Mouse (Mus musculus) midbrain, embryonic 13.5 days (tissue): ENCODE results near the gene Utp4. TPM values are rescaled to one million over a fixed set of nuclear protein-coding genes. Genes with fewer than 3 reads are reported as not detected.

Experiments used
- ATAC-seq: fragments of 200-750 bp; cut with Nextera tagmentation; 2 replicates; pipeline ENCODE4 v1.8.0; 2017; ENCODE audit warnings: mild to moderate bottlenecking, moderate TSS enrichment, moderate library complexity
- H3K27ac ChIP-seq: fragments of 300-500 bp; sonication (generic); 2 replicates; pipeline ENCODE4 v1.5.1; 2015; ENCODE audit warnings: inconsistent platforms, mild to moderate bottlenecking, moderate library complexity
- H3K27me3 ChIP-seq: fragments of 300-500 bp; sonication (generic); 2 replicates; pipeline ENCODE4 v1.6.1; 2015; ENCODE audit warnings: mild to moderate bottlenecking, inconsistent platforms
- H3K36me3 ChIP-seq: fragments of 300-500 bp; sonication (generic); 2 replicates; pipeline ENCODE4 v1.6.1; 2015; ENCODE audit warnings: mild to moderate bottlenecking, inconsistent platforms
- H3K4me1 ChIP-seq: fragments of 300-500 bp; sonication (generic); replicated peaks from 2 replicates; pipeline ENCODE4 v1.6.1; 2015; ENCODE audit warnings: inconsistent platforms
- H3K4me2 ChIP-seq: fragments of 300-500 bp; sonication (generic); replicated peaks from 2 replicates; pipeline ENCODE4 v1.6.1; 2015; ENCODE audit warnings: moderate library complexity, mild to moderate bottlenecking, inconsistent platforms
- H3K4me3 ChIP-seq: fragments of 300-500 bp; sonication (generic); replicated peaks from 2 replicates; pipeline ENCODE4 v1.5.1; 2015; ENCODE audit warnings: mild to moderate bottlenecking, inconsistent platforms
- H3K9ac ChIP-seq: fragments of 300-500 bp; sonication (generic); replicated peaks from 2 replicates; pipeline ENCODE4 v1.6.1; 2015; ENCODE audit warnings: mild to moderate bottlenecking, inconsistent platforms
- H3K9me3 ChIP-seq: fragments of 300-500 bp; sonication (generic); 2 replicates; pipeline ENCODE4 v1.6.1; 2016; ENCODE audit warnings: mild to moderate bottlenecking, inconsistent platforms
- WGBS: fragments of 180-500 bp; shearing (Covaris S2); methylation state at CpG from one replicate; pipeline ENCODE4 v1.1.7; 2015; 5-methylcytosine and 5-hydroxymethylcytosine counted together
- polyA plus RNA-seq: library from polyadenylated mRNA; unstranded; fragments of >200 nt; fragmentation: Nextera tagmentation; extraction: Ambion mirVana; gene quantifications from 2 replicates; pipeline ENCODE4 v1.2.1, GENCODE M21; 2015

The Utp4 gene
- 44.9 and 48.1 TPM in 2 replicates for polyA plus RNA-seq

GRCm38 (mm10) chr8:106893481-106894156 lies at the start of gene Utp4:
Gene Utp4, plus strand, starts transcription at chr8:106893636.
- Histone ChIP-seq H3K27ac (peak within 1 kb of the TSS; percentile 94), H3K36me3 (peaks cover 25% of the 10 kb centered on the region), H3K4me1 (peaks cover 36% of the 10 kb centered on the region), H3K27me3 (no peaks in the 10 kb centered on the region), H3K4me3 (peak within 1 kb of the TSS; percentile 92), H3K4me2 (peak within 1 kb of the TSS; percentile 81), H3K9me3 (no peaks in the 10 kb centered on the region), H3K9ac (peak within 1 kb of the TSS; percentile 93)
- under 1% methylated on average over 49 of the region's 63 CpGs for WGBS
- ATAC-seq, result peak; percentile 97

GRCm38 (mm10) chr8:106850034-106850433 lies 43.4 kb upstream of the Utp4 start:
- 94% methylated on average over 10 of the region's 10 CpGs for WGBS
- H3K27ac ChIP-seq, result no peak overlapping the region
- H3K4me3 ChIP-seq, result no peak overlapping the region

GRCm38 (mm10) chr8:106854534-106855241 lies 38.7 kb upstream of the Utp4 start:
- Histone ChIP-seq H3K27ac (no peak overlapping the region), H3K36me3 (no peaks in the 10 kb centered on the region; the same call in 1 of the 2 replicates), H3K27me3 (no peaks in the 10 kb centered on the region), H3K9ac (no peak overlapping the region), H3K4me1 (no peaks in the 10 kb centered on the region), H3K4me3 (no peak overlapping the region), H3K4me2 (no peak overlapping the region), H3K9me3 (no peaks in the 10 kb centered on the region)
- 50% methylated on average over 8 of the region's 8 CpGs for WGBS
- no peak for ATAC-seq

More at GRCm38 (mm10) chr8:106850034-106850433, 43.4 kb upstream of the Utp4 start:
- Histone ChIP-seq H3K4me1 (no peaks in the 10 kb centered on the region), H3K36me3 (no peaks in the 10 kb centered on the region; the same call in 1 of the 2 replicates), H3K9me3 (no peaks in the 10 kb centered on the region), H3K4me2 (no peak overlapping the region), H3K27me3 (no peaks in the 10 kb centered on the region), H3K9ac (no peak overlapping the region)
- ATAC-seq, result no peak

DNA sequence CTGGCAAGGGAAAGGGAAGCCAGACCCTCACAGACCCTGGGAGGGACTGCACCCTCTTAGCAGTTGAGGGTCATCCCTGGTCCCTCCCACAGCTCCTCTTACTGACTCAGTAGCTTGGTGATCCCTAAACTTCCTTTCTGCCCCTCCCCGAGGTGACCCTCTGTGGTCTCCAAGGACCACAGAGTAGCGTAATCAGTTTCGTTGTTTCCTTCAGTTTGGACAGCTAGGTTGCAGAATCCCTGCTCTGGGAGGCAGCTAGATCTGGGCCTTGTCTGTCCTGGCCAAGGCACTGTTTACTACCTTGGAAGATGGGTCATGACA lies 38.2 kb upstream of the Utp4 start:
- 86% methylated on average over 3 of the region's 3 CpGs for WGBS
- no peaks in the 10 kb centered on the region for H3K9me3 ChIP-seq
- H3K4me3 ChIP-seq, result no peak overlapping the region
- H3K9ac ChIP-seq, result no peak overlapping the region
- ATAC-seq, result no peak
- H3K27ac ChIP-seq, result no peak overlapping the region
- H3K4me1 ChIP-seq, result no peaks in the 10 kb centered on the region
- H3K27me3 ChIP-seq, result no peaks in the 10 kb centered on the region
- no peaks in the 10 kb centered on the region; the same call in 1 of the 2 replicates for H3K36me3 ChIP-seq
- no peak overlapping the region for H3K4me2 ChIP-seq

DNA sequence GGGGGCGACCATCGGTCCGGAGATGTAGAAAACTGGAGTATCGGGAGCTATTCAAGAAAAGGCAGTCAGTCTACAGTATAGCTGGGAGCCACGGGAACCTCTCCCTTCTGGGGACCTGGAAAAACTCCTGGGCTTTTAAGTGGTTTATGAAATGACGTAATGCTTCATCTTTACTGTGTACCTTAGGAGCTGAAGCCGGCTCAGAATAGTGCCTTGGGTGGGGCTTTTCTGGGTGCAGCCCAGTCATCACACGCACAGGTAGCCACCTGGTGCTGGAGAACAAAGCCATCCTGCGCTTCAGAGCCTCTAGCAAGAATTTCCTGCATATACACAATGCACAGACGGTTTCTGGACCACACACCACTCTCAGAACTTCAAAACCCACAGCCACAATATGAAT lies 30.6 kb upstream of the Utp4 start:
- no peaks in the 10 kb centered on the region for H3K27me3 ChIP-seq
- no peaks in the 10 kb centered on the region for H3K9me3 ChIP-seq
- H3K27ac ChIP-seq, result no peak overlapping the region
- WGBS, result 87% methylated on average over 10 of the region's 10 CpGs
- no peaks in the 10 kb centered on the region for H3K36me3 ChIP-seq
- H3K4me1 ChIP-seq, result no peaks in the 10 kb centered on the region
- no peak overlapping the region for H3K4me2 ChIP-seq
- H3K9ac ChIP-seq, result no peak overlapping the region
- no peak overlapping the region for H3K4me3 ChIP-seq
- no peak for ATAC-seq

DNA sequence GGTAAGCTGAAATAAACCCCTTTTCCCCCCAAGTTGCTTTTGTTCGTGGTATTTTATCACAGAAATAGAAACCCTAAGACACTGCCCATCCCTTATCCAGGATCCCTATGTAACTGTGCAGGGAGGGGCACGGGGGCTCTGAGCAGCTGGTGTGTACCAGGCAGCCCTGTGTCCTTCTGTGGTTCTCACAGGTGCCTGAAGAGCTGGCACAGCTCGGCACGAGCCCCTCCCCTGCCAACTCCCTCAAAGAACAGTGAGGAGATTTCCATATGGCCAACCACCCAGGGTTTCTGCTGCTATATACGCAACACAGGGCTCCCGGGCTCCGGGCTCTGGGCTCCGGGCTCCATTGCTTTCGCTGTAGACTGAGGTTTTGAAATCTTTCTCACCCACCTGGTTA lies 28.1 kb upstream of the Utp4 start:
- Histone ChIP-seq H3K9ac (no peak overlapping the region), H3K4me1 (peaks cover 6% of the 10 kb centered on the region), H3K4me2 (no peak overlapping the region), H3K9me3 (no peaks in the 10 kb centered on the region), H3K4me3 (no peak overlapping the region), H3K27ac (no peak overlapping the region), H3K27me3 (peaks cover 23% of the 10 kb centered on the region), H3K36me3 (no peaks in the 10 kb centered on the region)
- 82% methylated on average over 9 of the region's 9 CpGs for WGBS
- ATAC-seq, result no peak

GRCm38 (mm10) chr8:106870051-106870450 lies 23.4 kb upstream of the Utp4 start, which contains the start of gene Has3:
Gene Has3, plus strand, starts transcription at chr8:106870242.
- Histone ChIP-seq H3K27me3 (peaks cover 55% of the 10 kb centered on the region), H3K9me3 (no peaks in the 10 kb centered on the region), H3K36me3 (peaks cover 9% of the 10 kb centered on the region), H3K9ac (peak within 1 kb of the TSS; percentile 78), H3K27ac (peak within 1 kb of the TSS; percentile 65), H3K4me3 (peak within 1 kb of the TSS; percentile 54), H3K4me2 (peak within 1 kb of the TSS; percentile 94), H3K4me1 (peaks cover 36% of the 10 kb centered on the region)
- ATAC-seq, result no peak
- 1% methylated on average over 18 of the region's 18 CpGs for WGBS

DNA sequence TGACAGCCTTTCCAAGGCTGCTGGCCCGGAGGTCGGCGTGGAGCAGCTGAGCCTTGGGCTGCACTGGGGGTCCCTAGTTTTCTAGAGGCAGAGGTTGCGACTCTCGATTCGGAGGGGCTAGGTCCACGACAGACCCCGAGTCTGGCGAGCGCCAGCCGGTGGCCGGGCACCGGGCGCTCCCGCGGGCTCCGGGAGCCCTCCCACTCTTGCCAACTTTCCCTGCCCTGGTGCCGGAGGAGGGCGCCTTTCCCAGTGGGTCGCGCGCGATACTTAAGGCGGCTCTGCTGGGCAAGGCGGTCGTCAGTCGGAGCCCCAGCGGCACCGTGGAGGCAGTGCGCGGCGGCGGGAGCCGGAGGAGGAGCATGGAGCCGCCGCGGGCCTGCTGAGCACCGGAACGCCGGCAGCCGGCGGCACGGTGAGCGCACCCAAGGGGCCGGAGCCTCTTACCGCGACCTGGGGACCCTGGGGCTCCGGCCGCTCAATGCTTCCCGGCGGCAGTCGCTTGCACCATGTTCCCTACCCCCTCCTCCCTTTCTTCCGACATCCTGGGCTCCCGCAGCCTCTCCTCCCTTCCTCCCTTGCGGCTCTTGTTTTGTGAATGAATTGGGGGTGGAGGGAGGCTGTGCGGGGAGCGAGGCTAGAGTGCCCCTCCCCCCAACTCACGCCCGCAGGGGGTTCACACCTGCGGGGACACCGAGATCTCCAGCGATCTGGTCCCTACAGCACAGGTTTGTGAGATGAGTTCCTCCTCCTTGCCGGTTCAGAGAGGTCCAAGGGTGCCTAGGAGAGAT lies 22.7 kb upstream of the Utp4 start:
- Histone ChIP-seq H3K27me3 (peaks cover 55% of the 10 kb centered on the region), H3K4me1 (peaks cover 36% of the 10 kb centered on the region), H3K9me3 (no peaks in the 10 kb centered on the region), H3K9ac (peak overlapping the region; percentile 78), H3K36me3 (peaks cover 9% of the 10 kb centered on the region), H3K27ac (peak overlapping the region; percentile 65), H3K4me2 (peak overlapping the region; percentile 94), H3K4me3 (peak overlapping the region; percentile 54)
- WGBS, result under 1% methylated on average over 56 of the region's 63 CpGs
- peak; percentile 84 for ATAC-seq

DNA sequence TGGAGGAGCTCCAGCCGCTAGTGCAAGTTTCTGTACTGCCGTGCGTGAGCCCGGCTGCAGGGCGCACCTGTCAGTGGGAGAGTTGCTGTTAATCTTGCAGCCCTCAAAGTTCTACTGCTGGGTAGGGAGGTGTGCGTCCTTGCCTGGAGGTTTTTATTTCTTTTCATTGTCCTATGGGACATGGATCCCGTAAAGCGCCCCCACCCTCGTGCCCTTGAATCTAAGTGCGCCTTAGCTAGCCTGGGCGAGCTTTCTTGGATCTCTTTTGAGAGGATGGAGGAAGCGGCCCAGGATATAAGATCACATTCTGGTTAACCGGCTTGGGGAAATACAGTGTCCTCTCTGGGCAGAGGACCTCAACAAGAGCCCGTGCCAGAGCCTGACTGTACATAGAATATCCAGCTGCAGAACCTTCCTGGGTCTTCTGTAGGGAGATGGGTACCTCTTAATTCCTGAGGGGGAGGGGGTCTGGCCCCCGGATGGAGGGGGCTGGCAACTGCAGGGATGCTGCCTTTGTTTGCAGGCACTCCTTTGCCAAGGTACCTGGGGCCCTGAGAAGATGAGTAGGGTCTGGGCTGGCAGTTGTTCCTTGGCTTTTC lies 22.0 kb upstream of the Utp4 start:
- H3K4me1 ChIP-seq, result peaks cover 36% of the 10 kb centered on the region
- H3K9ac ChIP-seq, result peak overlapping the region; percentile 78
- H3K27ac ChIP-seq, result peak overlapping the region; percentile 65
- peak overlapping the region; percentile 94 for H3K4me2 ChIP-seq
- H3K27me3 ChIP-seq, result peaks cover 55% of the 10 kb centered on the region
- peak; percentile 41 for ATAC-seq
- peak overlapping the region; percentile 54 for H3K4me3 ChIP-seq
- peaks cover 12% of the 10 kb centered on the region for H3K36me3 ChIP-seq
- no peaks in the 10 kb centered on the region for H3K9me3 ChIP-seq
- WGBS, result under 1% methylated on average over 15 of the region's 15 CpGs

- Histone ChIP-seq H3K4me1 (peaks cover 36% of the 10 kb centered on the region), H3K4me2 (peak overlapping the region; percentile 94), H3K9ac (peak overlapping the region; percentile 78), H3K4me3 (peak overlapping the region; percentile 54), H3K9me3 (no peaks in the 10 kb centered on the region), H3K36me3 (peaks cover 17% of the 10 kb centered on the region), H3K27me3 (peaks cover 55% of the 10 kb centered on the region), H3K27ac (peak overlapping the region; percentile 65)
- 1% methylated on average over 22 of the region's 22 CpGs for WGBS
- ATAC-seq, result peak; percentile 77
These were observed 21.5 kb upstream of the Utp4 start for GRCm38 (mm10) chr8:106871931-106872371.

DNA sequence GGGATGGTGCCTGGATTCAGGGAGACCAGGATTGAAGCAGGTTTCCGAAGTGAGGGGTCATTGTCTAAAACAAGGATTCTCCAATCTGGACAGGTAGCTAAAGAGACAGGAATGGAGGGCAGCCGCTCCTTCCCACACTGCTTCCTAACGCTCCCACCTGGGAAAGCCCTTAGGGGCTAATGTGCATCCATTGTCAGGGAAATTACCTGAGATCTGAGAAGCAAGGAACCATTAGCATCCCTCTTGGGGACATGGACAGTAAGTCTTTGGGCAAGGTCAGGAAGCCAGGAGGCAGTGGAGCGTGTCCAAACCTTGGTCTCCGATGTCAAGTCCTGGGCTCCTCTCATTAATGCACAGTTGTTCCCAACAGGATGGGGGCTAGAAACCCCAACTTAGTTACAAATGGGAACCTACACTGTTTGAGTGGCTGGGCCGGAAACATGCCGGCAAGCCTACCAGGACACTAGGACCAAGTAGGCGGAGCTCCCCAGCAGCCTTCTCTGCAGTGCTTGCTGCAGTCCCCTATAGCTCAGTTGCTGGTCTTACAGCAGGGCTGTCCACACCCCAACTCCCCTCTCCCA lies 20.9 kb upstream of the Utp4 start:
- no peak for ATAC-seq
- H3K4me2 ChIP-seq, result peak overlapping the region; percentile 94
- peaks cover 55% of the 10 kb centered on the region for H3K27me3 ChIP-seq
- WGBS, result 4% methylated on average over 8 of the region's 8 CpGs
- H3K27ac ChIP-seq, result 0 out of 2 replicates have a peak overlapping the region, but pooled peaks have one; percentile 6
- H3K9ac ChIP-seq, result peak overlapping the region; percentile 78
- H3K36me3 ChIP-seq, result peaks cover 21% of the 10 kb centered on the region
- no peaks in the 10 kb centered on the region for H3K9me3 ChIP-seq
- H3K4me3 ChIP-seq, result peak overlapping the region; percentile 54
- peaks cover 36% of the 10 kb centered on the region for H3K4me1 ChIP-seq
